Mouse (Mus musculus): ENCODE data around the gene Prkcd. TPM values are rescaled to one million over a fixed set of nuclear protein-coding genes. Genes with fewer than 3 reads are reported as not detected.

Gene Prkcd
- polyA plus RNA-seq, 1 experiment: 287 TPM

DNA sequence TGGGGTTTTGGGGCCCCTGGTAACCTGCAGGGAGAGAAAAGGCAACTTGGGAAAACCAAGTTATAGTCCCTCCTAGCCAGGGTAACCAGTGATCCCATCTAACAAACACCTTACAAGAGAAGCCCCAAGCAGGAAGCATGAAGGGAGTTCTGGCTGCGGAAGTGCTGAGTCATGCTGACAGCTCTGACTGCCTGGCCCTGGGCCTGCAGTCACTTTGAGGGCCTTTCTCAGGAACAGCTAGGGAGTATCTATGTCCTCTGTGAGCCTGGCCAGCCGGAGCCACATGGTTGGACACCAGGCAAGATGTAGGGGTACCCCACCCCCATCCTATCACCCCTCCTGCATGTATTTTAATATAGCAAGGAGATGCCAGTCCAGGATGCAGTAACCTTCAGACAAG is 61.6 kb downstream of the Prkcd start:
- Histone ChIP-seq H3K36me3 (ENCODE audit: control insufficient read depth, insufficient read depth, low read length) (peaks cover 65% of the 10 kb centered on the region), H3K4me3 (ENCODE audit: low read depth, low read length) (no peak overlapping the region), H3K4me1 (ENCODE audit: control insufficient read depth, insufficient read depth, insufficient read length, low read length) (peaks cover 14% of the 10 kb centered on the region), H3K27ac (ENCODE audit: insufficient read depth, low read depth, low read length) (no peak overlapping the region), H3K27me3 (ENCODE audit: control insufficient read depth, insufficient read depth, low read length) (no peaks in the 10 kb centered on the region)
- TF ChIP-seq POLR2A (IDR thresholded peaks at IDR 0.05; ENCODE audit: low read depth, low read length): no peak
- TF ChIP-seq CTCF (IDR thresholded peaks at IDR 0.05; ENCODE audit: extremely low read depth, insufficient read length, insufficient replicate concordance, low read depth, low read length): no peak
- 79% methylated on average over 2 of the region's 2 CpGs for WGBS

DNA sequence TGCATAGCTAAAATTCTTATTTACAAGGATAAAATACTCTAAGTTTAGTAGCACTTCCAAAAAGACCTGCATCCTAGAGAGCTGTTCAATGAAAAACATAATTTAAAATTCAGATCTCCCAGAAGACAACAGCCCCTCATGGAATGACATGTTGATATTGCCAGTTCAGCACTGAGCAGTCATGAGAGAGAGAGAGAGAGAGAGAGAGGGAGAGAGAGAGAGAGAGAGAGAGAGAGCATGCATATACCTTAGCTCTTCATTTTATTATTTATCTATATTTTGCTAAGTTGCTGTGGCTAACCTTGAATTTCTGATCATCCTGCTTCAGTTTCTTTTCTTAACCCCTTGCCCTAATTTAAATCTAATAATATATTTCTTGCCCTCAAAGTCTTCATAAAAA is 63.7 kb downstream of the Prkcd start:
- Histone ChIP-seq H3K27ac (ENCODE audit: insufficient read depth, low read depth, low read length) (no peak overlapping the region), H3K4me1 (ENCODE audit: control insufficient read depth, insufficient read depth, insufficient read length, low read length) (peaks cover 16% of the 10 kb centered on the region), H3K4me3 (ENCODE audit: low read depth, low read length) (no peak overlapping the region), H3K27me3 (ENCODE audit: control insufficient read depth, insufficient read depth, low read length) (no peaks in the 10 kb centered on the region), H3K36me3 (ENCODE audit: control insufficient read depth, insufficient read depth, low read length) (peaks cover 63% of the 10 kb centered on the region)
- TF ChIP-seq POLR2A (IDR thresholded peaks at IDR 0.05; ENCODE audit: low read depth, low read length): no peak
- no peak for TF ChIP-seq CTCF (IDR thresholded peaks at IDR 0.05; ENCODE audit: extremely low read depth, insufficient read length, insufficient replicate concordance, low read depth, low read length)

- WGBS: 26% methylated on average over 14 of the region's 14 CpGs
- Histone ChIP-seq H3K27ac (ENCODE audit: insufficient read depth, low read depth, low read length) (peak overlapping the region; percentile 93), H3K4me3 (ENCODE audit: low read depth, low read length) (no peak overlapping the region), H3K4me1 (ENCODE audit: control insufficient read depth, insufficient read depth, insufficient read length, low read length) (peaks cover 16% of the 10 kb centered on the region), H3K27me3 (ENCODE audit: control insufficient read depth, insufficient read depth, low read length) (no peaks in the 10 kb centered on the region), H3K36me3 (ENCODE audit: control insufficient read depth, insufficient read depth, low read length) (peaks cover 59% of the 10 kb centered on the region)
- TF ChIP-seq CTCF (IDR thresholded peaks at IDR 0.05; ENCODE audit: extremely low read depth, insufficient read length, insufficient replicate concordance, low read depth, low read length) (no peak), POLR2A (IDR thresholded peaks at IDR 0.05; ENCODE audit: low read depth, low read length) (no peak)
These were observed 64.4 kb downstream of the Prkcd start for GRCm38 (mm10) chr14:30561470-30562187.

GRCm38 (mm10) chr14:30560803-30561389 is 65.1 kb downstream of the Prkcd start:
- WGBS: 63% methylated on average over 13 of the region's 13 CpGs
- Histone ChIP-seq H3K36me3 (ENCODE audit: control insufficient read depth, insufficient read depth, low read length) (peaks cover 59% of the 10 kb centered on the region), H3K27ac (ENCODE audit: insufficient read depth, low read depth, low read length) (peak overlapping the region; percentile 93)

DNA sequence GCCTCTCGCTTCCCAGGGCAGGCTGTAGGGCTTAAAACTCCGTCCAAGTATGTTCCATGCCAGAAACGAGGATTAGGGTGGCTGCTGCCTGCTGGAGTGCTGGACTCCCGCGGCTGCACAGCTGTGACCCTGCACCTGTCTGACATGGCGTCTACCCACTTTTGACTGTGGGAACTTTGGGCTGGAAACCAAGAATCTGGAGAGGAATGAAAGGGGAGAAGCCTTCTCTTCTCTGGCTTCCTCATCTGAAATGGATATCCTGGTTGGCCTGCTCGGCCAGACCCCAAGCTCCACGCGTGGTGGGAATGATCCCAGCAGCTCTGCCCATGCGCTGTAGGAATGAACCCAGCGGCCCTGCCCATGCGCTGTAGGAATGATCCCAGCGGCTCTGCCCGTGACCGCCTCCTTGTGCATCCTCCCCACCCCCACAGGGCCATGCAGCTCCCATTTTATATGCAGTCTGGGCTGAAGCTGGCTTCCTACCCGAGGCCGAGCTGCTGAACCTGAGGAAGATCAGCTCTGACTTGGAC is 66.6 kb downstream of the Prkcd start:
- 86% methylated on average over 17 of the region's 17 CpGs for WGBS

More at GRCm38 (mm10) chr14:30560803-30561389, 65.1 kb downstream of the Prkcd start:
- H3K27me3 ChIP-seq (ENCODE audit: control insufficient read depth, insufficient read depth, low read length): no peaks in the 10 kb centered on the region
- TF ChIP-seq CTCF (IDR thresholded peaks at IDR 0.05; ENCODE audit: extremely low read depth, insufficient read length, insufficient replicate concordance, low read depth, low read length): peak; percentile 26; the same call in 1 of the 2 replicates
- TF ChIP-seq POLR2A (IDR thresholded peaks at IDR 0.05; ENCODE audit: low read depth, low read length): no peak
- no peak overlapping the region for H3K4me3 ChIP-seq (ENCODE audit: low read depth, low read length)
- H3K4me1 ChIP-seq (ENCODE audit: control insufficient read depth, insufficient read depth, insufficient read length, low read length): peaks cover 16% of the 10 kb centered on the region

GRCm38 (mm10) chr14:30557730-30558129 is 68.3 kb downstream of the Prkcd start:
- TF ChIP-seq CTCF (IDR thresholded peaks at IDR 0.05; ENCODE audit: extremely low read depth, insufficient read length, insufficient replicate concordance, low read depth, low read length) (no peak), POLR2A (IDR thresholded peaks at IDR 0.05; ENCODE audit: low read depth, low read length) (no peak)
- no peak overlapping the region for H3K4me3 ChIP-seq (ENCODE audit: low read depth, low read length)
- no peak overlapping the region for H3K27ac ChIP-seq (ENCODE audit: insufficient read depth, low read depth, low read length)
- no peaks in the 10 kb centered on the region for H3K27me3 ChIP-seq (ENCODE audit: control insufficient read depth, insufficient read depth, low read length)
- WGBS: 56% methylated on average over 9 of the region's 9 CpGs
- H3K36me3 ChIP-seq (ENCODE audit: control insufficient read depth, insufficient read depth, low read length): peaks cover 48% of the 10 kb centered on the region
- H3K4me1 ChIP-seq (ENCODE audit: control insufficient read depth, insufficient read depth, insufficient read length, low read length): peaks cover 20% of the 10 kb centered on the region

More for the DNA sequence above, 66.6 kb downstream of the Prkcd start:
- Histone ChIP-seq H3K4me3 (ENCODE audit: low read depth, low read length) (no peak overlapping the region), H3K27ac (ENCODE audit: insufficient read depth, low read depth, low read length) (no peak overlapping the region), H3K36me3 (ENCODE audit: control insufficient read depth, insufficient read depth, low read length) (peaks cover 50% of the 10 kb centered on the region), H3K4me1 (ENCODE audit: control insufficient read depth, insufficient read depth, insufficient read length, low read length) (peaks cover 16% of the 10 kb centered on the region), H3K27me3 (ENCODE audit: control insufficient read depth, insufficient read depth, low read length) (no peaks in the 10 kb centered on the region)
- TF ChIP-seq POLR2A (IDR thresholded peaks at IDR 0.05; ENCODE audit: low read depth, low read length) (no peak), CTCF (IDR thresholded peaks at IDR 0.05; ENCODE audit: extremely low read depth, insufficient read length, insufficient replicate concordance, low read depth, low read length) (no peak)

DNA sequence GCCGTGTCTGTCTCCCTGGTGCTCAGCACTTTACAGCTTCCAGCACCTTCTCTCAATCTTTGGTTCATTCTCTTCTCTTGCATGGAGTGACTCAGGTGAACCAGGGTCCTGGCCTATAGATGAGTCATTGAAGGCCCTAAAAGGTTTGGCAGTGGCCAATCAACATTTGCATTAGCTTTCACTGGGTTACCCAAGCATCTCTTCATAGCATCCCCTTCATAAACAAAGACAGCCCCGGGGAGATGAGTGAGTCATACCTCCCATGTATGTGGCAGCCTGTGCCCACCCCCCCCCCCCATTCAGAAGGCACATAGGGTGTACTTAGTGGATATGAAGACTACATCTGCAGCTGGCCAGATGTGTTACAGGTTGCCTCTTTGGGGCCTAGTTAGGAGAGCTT is 69.4 kb downstream of the Prkcd start:
- Histone ChIP-seq H3K27me3 (ENCODE audit: control insufficient read depth, insufficient read depth, low read length) (no peaks in the 10 kb centered on the region), H3K27ac (ENCODE audit: insufficient read depth, low read depth, low read length) (no peak overlapping the region), H3K36me3 (ENCODE audit: control insufficient read depth, insufficient read depth, low read length) (peaks cover 47% of the 10 kb centered on the region), H3K4me1 (ENCODE audit: control insufficient read depth, insufficient read depth, insufficient read length, low read length) (peaks cover 19% of the 10 kb centered on the region), H3K4me3 (ENCODE audit: low read depth, low read length) (no peak overlapping the region)
- 51% methylated on average over 2 of the region's 2 CpGs for WGBS
- TF ChIP-seq CTCF (IDR thresholded peaks at IDR 0.05; ENCODE audit: extremely low read depth, insufficient read length, insufficient replicate concordance, low read depth, low read length) (no peak), POLR2A (IDR thresholded peaks at IDR 0.05; ENCODE audit: low read depth, low read length) (no peak)

All from small intestine, adult 2 months (tissue).